Mouse (Mus musculus): ENCODE data around the gene Nppa. TPM values are rescaled to one million over a fixed set of nuclear protein-coding genes. Genes with fewer than 3 reads are reported as not detected.

The Nppa gene
- total and polyA plus RNA-seq, 2 experiments: not detected

GRCm38 (mm10) chr4:147963623-147964022, 36.9 kb upstream of the Nppa start:
- H3K27me3 ChIP-seq (ENCODE audit: control insufficient read depth, insufficient read depth, low read length): no peaks in the 10 kb centered on the region
- no peaks in the 10 kb centered on the region for H3K36me3 ChIP-seq (ENCODE audit: control insufficient read depth, insufficient read depth, low read length)
- H3K79me2 ChIP-seq (ENCODE audit: control insufficient read depth, insufficient read depth, low read length): no peaks in the 10 kb centered on the region
- H3K9ac ChIP-seq (ENCODE audit: low read depth, low read length): no peak overlapping the region
- WGBS: 87% methylated on average over 15 of the region's 15 CpGs
- no peak overlapping the region for H3K4me3 ChIP-seq (ENCODE audit: insufficient read depth, low read depth, low read length)
- no peak overlapping the region for H3K27ac ChIP-seq (replicated peaks; ENCODE audit: insufficient read depth, low read depth, low read length)
- DNase-seq (ENCODE audit: extremely low read depth, low read depth, low spot score): no peak
- H3K4me1 ChIP-seq (ENCODE audit: control insufficient read depth, insufficient read depth, low read length): no peaks in the 10 kb centered on the region
- no peak for TF ChIP-seq POLR2A (IDR thresholded peaks at IDR 0.05; ENCODE audit: extremely low read depth, insufficient read depth, low read length)
- no peak for TF ChIP-seq CTCF (IDR thresholded peaks at IDR 0.05; ENCODE audit: low read depth, low read length)

GRCm38 (mm10) chr4:147965712-147966111, 34.8 kb upstream of the Nppa start:
- Histone ChIP-seq H3K4me1 (ENCODE audit: control insufficient read depth, insufficient read depth, low read length) (no peaks in the 10 kb centered on the region), H3K79me2 (ENCODE audit: control insufficient read depth, insufficient read depth, low read length) (no peaks in the 10 kb centered on the region), H3K9ac (ENCODE audit: low read depth, low read length) (no peak overlapping the region), H3K4me3 (ENCODE audit: insufficient read depth, low read depth, low read length) (no peak overlapping the region), H3K27me3 (ENCODE audit: control insufficient read depth, insufficient read depth, low read length) (no peaks in the 10 kb centered on the region), H3K36me3 (ENCODE audit: control insufficient read depth, insufficient read depth, low read length) (no peaks in the 10 kb centered on the region), H3K27ac (replicated peaks; ENCODE audit: insufficient read depth, low read depth, low read length) (no peak overlapping the region)
- WGBS: 72% methylated on average over 7 of the region's 7 CpGs
- TF ChIP-seq CTCF (IDR thresholded peaks at IDR 0.05; ENCODE audit: low read depth, low read length) (no peak), POLR2A (IDR thresholded peaks at IDR 0.05; ENCODE audit: extremely low read depth, insufficient read depth, low read length) (no peak)
- DNase-seq (ENCODE audit: extremely low read depth, low read depth, low spot score): no peak

GRCm38 (mm10) chr4:147968816-147969215, 31.7 kb upstream of the Nppa start:
- Histone ChIP-seq H3K4me1 (ENCODE audit: control insufficient read depth, insufficient read depth, low read length) (no peaks in the 10 kb centered on the region), H3K9ac (ENCODE audit: low read depth, low read length) (no peak overlapping the region), H3K4me3 (ENCODE audit: insufficient read depth, low read depth, low read length) (no peak overlapping the region), H3K79me2 (ENCODE audit: control insufficient read depth, insufficient read depth, low read length) (no peaks in the 10 kb centered on the region), H3K27ac (replicated peaks; ENCODE audit: insufficient read depth, low read depth, low read length) (no peak overlapping the region), H3K36me3 (ENCODE audit: control insufficient read depth, insufficient read depth, low read length) (no peaks in the 10 kb centered on the region), H3K27me3 (ENCODE audit: control insufficient read depth, insufficient read depth, low read length) (no peaks in the 10 kb centered on the region)
- 75% methylated on average over 2 of the region's 2 CpGs for WGBS
- no peak for TF ChIP-seq CTCF (IDR thresholded peaks at IDR 0.05; ENCODE audit: low read depth, low read length)
- TF ChIP-seq POLR2A (IDR thresholded peaks at IDR 0.05; ENCODE audit: extremely low read depth, insufficient read depth, low read length): no peak
- DNase-seq (ENCODE audit: extremely low read depth, low read depth, low spot score): no peak

DNA sequence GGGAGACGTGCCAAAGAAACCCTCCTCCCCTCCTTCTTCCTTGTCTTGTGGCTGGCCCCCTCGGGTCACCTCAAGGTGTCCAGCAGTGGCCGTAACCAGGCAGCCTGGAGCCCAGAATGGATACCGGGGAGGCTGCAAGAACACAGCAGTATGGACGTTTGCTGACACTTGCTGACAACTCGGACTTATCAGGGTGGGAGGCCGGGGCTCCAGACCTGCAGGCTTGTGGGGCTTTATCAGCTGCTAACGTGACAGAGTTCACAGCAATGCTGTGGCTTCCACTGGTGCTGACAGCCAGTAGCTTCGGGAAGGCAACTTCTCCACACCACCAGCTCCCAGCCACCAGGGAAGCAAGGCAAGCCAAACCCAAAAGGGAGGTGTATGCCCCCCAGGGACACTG, 31.2 kb upstream of the Nppa start:
- Histone ChIP-seq H3K27ac (replicated peaks; ENCODE audit: insufficient read depth, low read depth, low read length) (no peak overlapping the region), H3K9ac (ENCODE audit: low read depth, low read length) (no peak overlapping the region), H3K4me3 (ENCODE audit: insufficient read depth, low read depth, low read length) (no peak overlapping the region), H3K27me3 (ENCODE audit: control insufficient read depth, insufficient read depth, low read length) (no peaks in the 10 kb centered on the region), H3K79me2 (ENCODE audit: control insufficient read depth, insufficient read depth, low read length) (no peaks in the 10 kb centered on the region), H3K36me3 (ENCODE audit: control insufficient read depth, insufficient read depth, low read length) (no peaks in the 10 kb centered on the region), H3K4me1 (ENCODE audit: control insufficient read depth, insufficient read depth, low read length) (no peaks in the 10 kb centered on the region)
- TF ChIP-seq CTCF (IDR thresholded peaks at IDR 0.05; ENCODE audit: low read depth, low read length): no peak
- no peak for TF ChIP-seq POLR2A (IDR thresholded peaks at IDR 0.05; ENCODE audit: extremely low read depth, insufficient read depth, low read length)
- WGBS: 33% methylated on average over 9 of the region's 9 CpGs
- no peak for DNase-seq (ENCODE audit: extremely low read depth, low read depth, low spot score)

DNA sequence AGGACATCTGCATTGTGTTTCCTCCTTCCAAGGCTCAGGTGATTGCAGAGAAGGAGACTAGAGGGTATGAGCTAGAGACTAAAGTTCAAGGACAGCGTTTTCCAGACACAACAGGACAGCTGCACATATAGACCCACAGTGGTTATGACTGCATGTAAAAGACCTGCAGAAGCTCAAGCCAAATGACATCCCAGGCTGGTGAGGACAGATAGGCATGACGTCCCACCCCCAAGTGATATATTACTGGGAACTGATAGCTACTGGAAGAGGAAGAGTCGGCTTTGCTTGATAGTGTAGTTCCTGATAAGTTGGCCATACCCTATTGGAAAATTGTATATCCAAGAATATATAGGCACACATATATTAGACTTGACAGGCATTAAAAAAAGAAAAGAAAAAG, 24.3 kb upstream of the Nppa start:
- H3K79me2 ChIP-seq (ENCODE audit: control insufficient read depth, insufficient read depth, low read length): no peaks in the 10 kb centered on the region
- H3K4me3 ChIP-seq (ENCODE audit: insufficient read depth, low read depth, low read length): no peak overlapping the region
- no peaks in the 10 kb centered on the region for H3K4me1 ChIP-seq (ENCODE audit: control insufficient read depth, insufficient read depth, low read length)
- no peak overlapping the region for H3K27ac ChIP-seq (replicated peaks; ENCODE audit: insufficient read depth, low read depth, low read length)
- TF ChIP-seq CTCF (IDR thresholded peaks at IDR 0.05; ENCODE audit: low read depth, low read length) (no peak), POLR2A (IDR thresholded peaks at IDR 0.05; ENCODE audit: extremely low read depth, insufficient read depth, low read length) (no peak)
- no peaks in the 10 kb centered on the region for H3K36me3 ChIP-seq (ENCODE audit: control insufficient read depth, insufficient read depth, low read length)
- H3K9ac ChIP-seq (ENCODE audit: low read depth, low read length): no peak overlapping the region
- peaks cover 3% of the 10 kb centered on the region; the same call in 1 of the 2 replicates for H3K27me3 ChIP-seq (ENCODE audit: control insufficient read depth, insufficient read depth, low read length)
- 63% methylated on average over 3 of the region's 3 CpGs for WGBS
- no peak for DNase-seq (ENCODE audit: extremely low read depth, low read depth, low spot score)

- 78% methylated on average over 4 of the region's 4 CpGs for WGBS
- TF ChIP-seq CTCF (IDR thresholded peaks at IDR 0.05; ENCODE audit: low read depth, low read length): no peak
- no peak for TF ChIP-seq POLR2A (IDR thresholded peaks at IDR 0.05; ENCODE audit: extremely low read depth, insufficient read depth, low read length)
- H3K4me1 ChIP-seq (ENCODE audit: control insufficient read depth, insufficient read depth, low read length): no peaks in the 10 kb centered on the region
- DNase-seq (ENCODE audit: extremely low read depth, low read depth, low spot score): no peak
- no peak overlapping the region for H3K9ac ChIP-seq (ENCODE audit: low read depth, low read length)
- no peak overlapping the region for H3K27ac ChIP-seq (replicated peaks; ENCODE audit: insufficient read depth, low read depth, low read length)
- no peak overlapping the region for H3K4me3 ChIP-seq (ENCODE audit: insufficient read depth, low read depth, low read length)
- H3K79me2 ChIP-seq (ENCODE audit: control insufficient read depth, insufficient read depth, low read length): no peaks in the 10 kb centered on the region
- H3K36me3 ChIP-seq (ENCODE audit: control insufficient read depth, insufficient read depth, low read length): no peaks in the 10 kb centered on the region
- peaks cover 3% of the 10 kb centered on the region; the same call in 1 of the 2 replicates for H3K27me3 ChIP-seq (ENCODE audit: control insufficient read depth, insufficient read depth, low read length)
These were observed 22.8 kb upstream of the Nppa start for GRCm38 (mm10) chr4:147977726-147978125.
